Mouse (Mus musculus) CH12.LX (cell line): ENCODE measurements around the gene Gm44965.

Experiments used
- CTCF ChIP-seq, 2 experiments: IDR thresholded peaks in 1 of 2; conservative IDR thresholded peaks in 1 of 2; 2 replicates each; pipeline ENCODE4 v1.5.1; 2011 to 2012; ENCODE audit warnings: low read depth in 2 of 2, low read length in 2 of 2, improper control_type of control experiment in 1 of 2, inconsistent platforms in 1 of 2, mild to moderate bottlenecking in 1 of 2, moderate library complexity in 1 of 2
- E2F4 ChIP-seq: IDR thresholded peaks from 2 replicates; pipeline ENCODE4 v1.6.1; 2011; ENCODE audit warnings: low read depth, low read length, improper control_type of control experiment; ENCODE audit not compliant: insufficient replicate concordance
- EP300 ChIP-seq: IDR thresholded peaks from 2 replicates; pipeline ENCODE4 v1.6.1; 2011; ENCODE audit warnings: low read length, improper control_type of control experiment
- GABPA ChIP-seq: IDR thresholded peaks from 2 replicates; pipeline ENCODE4 v1.6.1; 2012; ENCODE audit warnings: low read depth, low read length, improper control_type of control experiment, inconsistent platforms; ENCODE audit not compliant: insufficient replicate concordance
- NELFE ChIP-seq: IDR thresholded peaks from 2 replicates; pipeline ENCODE4 v1.6.1; 2011; ENCODE audit warnings: low read depth, low read length, improper control_type of control experiment
- POLR2A ChIP-seq: IDR thresholded peaks from 2 replicates; pipeline ENCODE4 v1.6.1; 2011; ENCODE audit warnings: low read depth, mild to moderate bottlenecking, improper control_type of control experiment, low read length
- SMC3 ChIP-seq: IDR thresholded peaks from 2 replicates; pipeline ENCODE4 v1.6.1; 2011; ENCODE audit warnings: low read depth, low read length, improper control_type of control experiment
- USF2 ChIP-seq: conservative IDR thresholded peaks from 2 replicates; pipeline ENCODE4 v1.6.1; 2011; ENCODE audit warnings: low read depth, low read length, improper control_type of control experiment
- ZC3H11A ChIP-seq: IDR thresholded peaks from 2 replicates; pipeline ENCODE4 v1.6.1; 2012; ENCODE audit warnings: low read depth, mild to moderate bottlenecking, inconsistent platforms, low read length, improper control_type of control experiment
- ZMIZ1 ChIP-seq: IDR thresholded peaks from 2 replicates; pipeline ENCODE4 v1.6.1; 2012; ENCODE audit warnings: low read depth, mild to moderate bottlenecking, inconsistent platforms, low read length, improper control_type of control experiment

DNA sequence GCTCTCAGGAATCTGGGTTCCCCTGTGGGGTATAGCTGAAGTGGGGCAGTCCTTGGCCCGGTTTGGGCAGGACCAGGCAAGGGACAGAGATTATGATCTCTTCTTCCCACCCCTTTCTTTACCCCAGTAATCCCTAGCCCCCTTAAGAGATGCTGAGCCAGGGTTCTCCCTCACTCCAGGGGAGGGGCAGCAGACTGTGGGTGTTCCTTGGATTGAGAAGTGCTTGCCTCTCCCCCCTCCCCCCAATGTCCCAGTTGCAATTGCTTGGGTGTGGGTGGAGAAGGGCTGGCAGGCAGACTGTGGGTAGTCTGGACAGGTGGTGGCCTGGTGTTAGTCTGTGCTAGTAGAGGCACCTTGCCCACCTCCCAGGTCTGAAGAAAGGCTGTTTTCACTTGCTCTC lies 1.5 kb downstream of the Gm44965 start:
- no peak for TF ChIP-seq POLR2A
- TF ChIP-seq SMC3 = no peak
- no peak for TF ChIP-seq CTCF (conservative IDR thresholded peaks at IDR 0.05 in 1 of 2, IDR thresholded peaks at IDR 0.05 in 1 of 2; ENCODE audit: low read depth in 2 of 2, low read length in 2 of 2)
- no peak for TF ChIP-seq GABPA
- no peak for TF ChIP-seq EP300
- no peak for TF ChIP-seq USF2
- no peak for TF ChIP-seq NELFE
- TF ChIP-seq E2F4 = no peak
- no peak for TF ChIP-seq ZMIZ1
- no peak for TF ChIP-seq ZC3H11A
